Comparison of ENCODE assay signal across 9 mouse cellular contexts in genomic region chr5:49857202-49857601, GRCm38 (mm10).
DNase-seq lines count a peak whose midpoint lies in the region; ATAC-seq lines count a peak whose summit lies in the region.
"Had no signal": no experiment of that assay in that cellular context is flagged by ENCODE, and none has a peak within 500 bp of the region (broad histone marks: within the 10 kb centered on the region; RNA-seq: fewer than 3 reads in every experiment).

No protein-coding gene starts in this region.

- H3K36me3 ChIP-seq in kidney, embryonic 14.5 days (ENCODE audit: control insufficient read depth, insufficient read depth, low read length), result no peaks in the 10 kb centered on the region
- H3K36me3 ChIP-seq in embryonic facial prominence, embryonic 11.5 days (replicated peaks; ENCODE audit: control insufficient read depth, insufficient read depth, low read depth, low read length), result no peaks in the 10 kb centered on the region
- H3K36me3 ChIP-seq in midbrain, embryonic 13.5 days, result no peaks in the 10 kb centered on the region
- H3K36me3 ChIP-seq: midbrain, embryonic 12.5 days had no signal

- no peak overlapping the region for H3K4me2 ChIP-seq in kidney, embryonic 14.5 days (replicated peaks; ENCODE audit: low read depth, low read length)
- H3K4me2 ChIP-seq in embryonic facial prominence, embryonic 11.5 days (ENCODE audit: low read depth, low read length), result no peak overlapping the region
- no peak overlapping the region for H3K4me2 ChIP-seq in midbrain, embryonic 13.5 days (replicated peaks)
- H3K4me2 ChIP-seq: midbrain, embryonic 12.5 days had no signal

- H3K9ac ChIP-seq in kidney, embryonic 14.5 days (ENCODE audit: low read depth, low read length), result no peak overlapping the region
- H3K9ac ChIP-seq in embryonic facial prominence, embryonic 11.5 days (replicated peaks; ENCODE audit: low read length), result no peak overlapping the region
- H3K9ac ChIP-seq in midbrain, embryonic 13.5 days (replicated peaks), result no peak overlapping the region
- H3K9ac ChIP-seq: midbrain, embryonic 12.5 days had no signal

- H3K4me3 ChIP-seq in kidney, embryonic 14.5 days (ENCODE audit: low read length), result no peak overlapping the region
- no peak overlapping the region for H3K4me3 ChIP-seq in embryonic facial prominence, embryonic 11.5 days (ENCODE audit: low read depth, low read length)
- no peak overlapping the region for H3K4me3 ChIP-seq in midbrain, embryonic 13.5 days (replicated peaks)
- H3K4me3 ChIP-seq: midbrain, embryonic 12.5 days had no signal

- WGBS in kidney, embryonic 14.5 days, result 33% methylated on average over 1 of the region's 1 CpGs
- 26% methylated on average over 1 of the region's 1 CpGs for WGBS in embryonic facial prominence, embryonic 11.5 days
- WGBS in midbrain, embryonic 13.5 days, result 51% methylated on average over 1 of the region's 1 CpGs

- no peak overlapping the region for H3K27ac ChIP-seq in kidney, embryonic 14.5 days (ENCODE audit: low read depth, low read length)
- no peak overlapping the region for H3K27ac ChIP-seq in embryonic facial prominence, embryonic 11.5 days (replicated peaks; ENCODE audit: low read depth, low read length)
- H3K27ac ChIP-seq in midbrain, embryonic 13.5 days, result no peak overlapping the region
- H3K27ac ChIP-seq: midbrain, embryonic 12.5 days had no signal

- peak; percentile 19 for DNase-seq in kidney, adult 9 months
- peak; percentile 36 for DNase-seq in ES-CJ7 (ENCODE audit: low read depth, low spot score)
- peak; percentile 18 for DNase-seq in MEL-GATA-1-ER (ENCODE audit: extremely low read depth, low read depth)
- peak; percentile 8 for DNase-seq in embryonic facial prominence, embryonic 11.5 days (ENCODE audit: low spot score)
- no peak for DNase-seq in ovary, postnatal 10 days (ENCODE audit: low spot score)
- no peak for DNase-seq in spleen, adult 18-20 months

- no peaks in the 10 kb centered on the region for H3K4me1 ChIP-seq in kidney, embryonic 14.5 days (ENCODE audit: control insufficient read depth, insufficient read depth, low read length)
- no peaks in the 10 kb centered on the region for H3K4me1 ChIP-seq in embryonic facial prominence, embryonic 11.5 days (ENCODE audit: control insufficient read depth, insufficient read depth, low read length)
- H3K4me1 ChIP-seq in midbrain, embryonic 13.5 days (replicated peaks), result no peaks in the 10 kb centered on the region
- H3K4me1 ChIP-seq: midbrain, embryonic 12.5 days had no signal

- no peaks in the 10 kb centered on the region for H3K9me3 ChIP-seq in kidney, embryonic 14.5 days (ENCODE audit: control insufficient read depth, low read length)
- no peaks in the 10 kb centered on the region for H3K9me3 ChIP-seq in embryonic facial prominence, embryonic 11.5 days (replicated peaks; ENCODE audit: control insufficient read depth, low read length)
- no peaks in the 10 kb centered on the region for H3K9me3 ChIP-seq in midbrain, embryonic 13.5 days
- H3K9me3 ChIP-seq: midbrain, embryonic 12.5 days had no signal

- no peak for ATAC-seq in kidney, embryonic 14.5 days (ENCODE audit: low FRiP score, low TSS enrichment)
- no peak for ATAC-seq in embryonic facial prominence, embryonic 11.5 days (replicated peaks; ENCODE audit: insufficient number of reproducible peaks, low FRiP score, low TSS enrichment, low read depth)
- ATAC-seq in midbrain, embryonic 13.5 days, result no peak

- H3K27me3 ChIP-seq in kidney, embryonic 14.5 days (ENCODE audit: control insufficient read depth, insufficient read depth, low read length), result no peaks in the 10 kb centered on the region
- H3K27me3 ChIP-seq in embryonic facial prominence, embryonic 11.5 days (ENCODE audit: control insufficient read depth, insufficient read depth, low read length), result no peaks in the 10 kb centered on the region
- H3K27me3 ChIP-seq in midbrain, embryonic 13.5 days, result no peaks in the 10 kb centered on the region
- H3K27me3 ChIP-seq: midbrain, embryonic 12.5 days had no signal

Comparison
In these comparisons a context has a peak if more than half of its experiments do, and no peak if none do; other contexts are left out.
1. DNase-seq: peak in kidney, adult 9 months (single experiment), ES-CJ7 (single experiment), MEL-GATA-1-ER (single experiment) and embryonic facial prominence, embryonic 11.5 days (single experiment); none in ovary, postnatal 10 days (single experiment) and spleen, adult 18-20 months (0 of 2).